Mouse (Mus musculus) left cerebral cortex, postnatal 4 days (tissue): Measurements from ENCODE around the gene Foxn3. TPM values are rescaled to one million over a fixed set of nuclear protein-coding genes. Genes with fewer than 3 reads are reported as not detected.

Experiments used
- DNase-seq: peaks from one replicate; pipeline ENCODE4 v3.0.0-alpha.2; 2022
- intact Hi-C: fragments of 180-260 bp; cut with DNase I; formaldehyde crosslinking; loops from one replicate; pipeline ENCODE4 v1.15.1; 2025
- total RNA-seq, 2 experiments: library from RNA; stranded (reverse); gene quantifications; 2 replicates each; pipeline ENCODE4 v1.2.3; 2021

The Foxn3 gene
- total RNA-seq, 2 experiments from 2014 or later = 73.5 to 79.5 TPM

DNA sequence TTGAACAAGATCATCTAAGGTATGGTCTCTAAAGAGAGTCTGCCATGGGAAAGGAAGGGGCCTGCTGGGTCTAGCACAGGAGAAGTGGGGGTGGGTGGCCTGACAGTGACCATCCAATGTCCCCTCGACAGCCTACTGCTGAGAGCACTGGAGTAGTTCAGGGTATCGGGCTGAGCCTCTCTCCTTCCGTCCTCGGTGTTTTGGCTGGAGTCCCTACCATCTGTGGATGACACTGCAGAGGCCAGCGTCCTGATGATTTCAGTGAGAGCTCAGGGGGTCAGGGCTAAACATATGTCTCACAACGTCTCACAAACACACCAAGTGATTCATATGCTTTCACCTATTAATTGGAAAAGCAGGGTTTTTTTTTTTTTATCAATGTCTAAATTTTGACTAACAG is 199.2 kb downstream of the Foxn3 start:
- peak; percentile 72 for DNase-seq
- intact Hi-C loops = no loop called here

DNA sequence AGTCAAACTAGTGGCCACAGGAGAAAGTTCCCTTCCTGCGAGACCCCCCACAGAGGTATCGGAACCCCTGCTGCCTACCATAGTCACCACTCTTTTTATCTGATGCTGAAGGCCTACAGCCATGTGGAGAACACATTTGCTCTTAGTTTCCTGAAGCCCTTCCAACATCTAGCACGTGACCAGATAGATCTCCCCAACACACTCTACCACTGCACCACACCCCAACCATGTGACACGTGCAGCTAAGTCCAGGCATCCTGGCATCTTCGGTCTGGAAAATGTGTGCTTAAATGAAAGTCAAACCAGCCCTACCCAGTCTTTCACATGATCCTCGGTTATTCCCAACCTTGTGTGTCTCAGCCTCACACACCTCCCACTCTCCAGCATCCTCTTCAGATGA is 200.4 kb downstream of the Foxn3 start:
- no peak for DNase-seq
- intact Hi-C loops = no loop called here

DNA sequence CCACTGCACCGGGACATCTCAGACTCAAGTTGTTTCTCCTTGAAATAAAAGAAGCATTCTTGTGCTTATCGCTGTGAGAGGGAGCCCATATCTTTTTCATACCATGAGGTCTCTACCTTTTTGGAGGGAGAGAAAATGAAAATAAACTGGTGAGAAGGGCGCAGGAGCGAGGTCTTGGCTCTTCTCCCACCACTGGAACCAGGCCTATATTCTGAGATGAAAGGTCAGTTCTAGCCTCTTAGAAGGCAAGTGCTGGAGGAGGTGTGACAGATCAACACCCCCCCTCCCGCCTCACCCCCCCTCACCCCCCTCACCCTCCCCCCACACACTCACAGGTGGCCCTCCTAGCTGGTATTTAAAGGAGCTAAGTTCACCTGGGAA is 201.6 kb downstream of the Foxn3 start:
- intact Hi-C loops = no loop called here
- no peak for DNase-seq

DNA sequence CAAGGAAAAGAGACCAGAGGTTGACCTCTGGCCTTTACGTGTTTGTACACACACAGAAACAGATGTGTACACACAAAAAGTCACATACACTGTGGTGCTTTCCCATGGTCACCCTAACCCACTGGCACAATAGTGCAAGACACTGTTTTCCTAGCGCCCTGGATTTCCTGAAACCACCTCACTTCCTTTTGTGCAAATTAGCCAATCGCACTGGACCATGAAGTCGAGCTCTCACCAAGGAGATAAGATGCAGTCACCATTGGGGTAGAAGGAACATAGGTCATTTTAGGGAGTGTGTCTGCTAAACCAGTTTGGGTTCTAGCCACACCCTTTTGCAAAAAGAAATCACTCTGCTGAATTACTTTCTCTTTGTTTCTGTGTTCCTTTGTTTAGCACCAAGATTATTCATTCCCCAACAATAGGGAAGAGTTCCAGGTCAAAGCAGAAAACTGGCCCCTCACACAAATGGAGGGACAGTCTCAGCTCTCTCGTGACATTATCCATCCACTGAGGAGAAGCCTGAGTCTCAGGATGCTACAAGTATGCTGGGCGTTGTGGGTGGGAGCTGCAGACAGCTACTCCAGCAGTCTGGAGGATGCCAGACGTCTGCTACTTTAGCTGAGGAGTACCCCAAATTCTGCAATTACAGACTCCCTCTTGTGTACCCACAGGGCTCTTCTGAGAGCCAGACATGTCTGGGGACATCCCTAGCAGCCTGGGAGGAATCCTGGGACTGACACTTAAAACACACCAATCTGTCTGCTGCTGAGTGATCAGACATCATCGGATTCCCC is 202.2 kb downstream of the Foxn3 start:
- no peak for DNase-seq
- intact Hi-C loops = no loop called here

DNA sequence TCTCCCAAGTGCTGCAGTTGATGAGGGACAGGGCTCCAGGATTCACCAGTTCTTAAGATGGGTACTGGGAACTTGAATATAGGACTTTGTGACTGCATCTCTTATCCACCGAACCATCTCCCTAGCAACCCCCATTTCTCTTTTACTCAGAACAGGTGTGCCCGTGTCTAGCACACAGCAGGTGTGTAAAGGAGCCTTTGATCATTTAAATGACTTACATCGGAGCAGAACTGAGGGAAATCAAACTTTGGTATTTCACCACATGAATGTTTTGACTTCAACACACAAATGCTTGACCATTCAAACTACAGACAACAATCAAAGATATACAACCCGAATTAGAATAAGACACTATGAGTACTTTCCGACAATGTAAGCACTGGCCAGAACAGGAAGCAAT is 204.7 kb downstream of the Foxn3 start:
- intact Hi-C loops = no loop called here
- no peak for DNase-seq

DNA sequence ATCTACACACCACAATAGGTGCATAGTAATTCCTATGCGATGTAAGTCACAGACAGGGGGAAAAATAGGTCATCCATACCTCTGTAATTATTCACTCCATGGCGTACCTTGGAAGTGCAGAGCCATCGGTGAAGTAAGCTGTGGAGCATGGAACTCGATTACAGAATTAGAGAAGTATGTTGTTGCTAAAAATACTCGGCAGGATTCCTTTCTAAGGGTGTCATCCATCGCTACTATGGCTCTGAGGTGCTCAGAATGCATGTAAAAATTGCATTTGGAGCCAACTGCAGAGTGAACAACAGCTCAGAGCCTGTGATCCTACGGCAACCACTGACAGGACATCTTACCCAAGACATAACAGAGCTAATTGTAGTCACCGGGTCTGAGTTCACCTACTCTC is 206.7 kb downstream of the Foxn3 start:
- DNase-seq = no peak
- intact Hi-C loops = no loop called here

DNA sequence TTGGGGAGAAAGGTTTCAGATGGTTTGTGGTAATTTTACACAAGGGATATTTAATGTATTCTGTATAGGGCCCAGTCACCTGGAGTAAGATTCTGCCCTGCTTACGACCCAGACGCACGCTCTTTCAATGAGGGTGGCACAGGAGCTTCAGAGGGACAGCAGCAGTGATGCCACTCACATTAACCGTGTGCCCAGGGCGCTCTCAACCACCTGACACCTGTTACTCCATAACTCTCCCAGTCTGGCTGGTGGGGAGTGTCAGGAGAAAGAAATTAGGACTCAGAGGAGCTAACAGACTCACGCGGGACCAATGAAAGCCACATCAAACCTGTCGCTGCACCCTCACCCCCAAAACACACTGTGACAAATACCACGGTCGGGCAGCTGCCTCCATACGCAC is 209.7 kb downstream of the Foxn3 start:
- intact Hi-C loops = no loop called here
- no peak for DNase-seq

DNA sequence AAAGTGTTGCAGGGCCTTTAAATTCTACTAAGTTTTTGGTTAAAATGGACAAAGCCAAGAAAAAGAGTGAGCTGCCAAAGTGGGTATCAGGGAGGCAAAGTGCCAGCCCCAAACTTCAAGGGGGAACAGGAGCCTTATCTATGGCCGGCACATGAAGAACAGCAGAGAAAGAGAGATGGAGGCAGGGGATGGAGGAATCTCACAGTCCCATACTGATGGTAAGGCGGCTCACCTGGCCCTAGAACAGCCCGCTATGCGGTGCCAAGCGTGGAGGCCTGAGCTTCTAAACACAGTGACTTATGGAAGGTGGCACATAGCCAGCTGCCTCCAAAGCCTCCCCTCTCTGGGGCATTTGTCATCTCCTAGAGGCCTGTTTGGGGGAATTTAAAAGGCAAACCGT is 210.8 kb downstream of the Foxn3 start:
- DNase-seq = no peak
- intact Hi-C loops = no loop called here

DNA sequence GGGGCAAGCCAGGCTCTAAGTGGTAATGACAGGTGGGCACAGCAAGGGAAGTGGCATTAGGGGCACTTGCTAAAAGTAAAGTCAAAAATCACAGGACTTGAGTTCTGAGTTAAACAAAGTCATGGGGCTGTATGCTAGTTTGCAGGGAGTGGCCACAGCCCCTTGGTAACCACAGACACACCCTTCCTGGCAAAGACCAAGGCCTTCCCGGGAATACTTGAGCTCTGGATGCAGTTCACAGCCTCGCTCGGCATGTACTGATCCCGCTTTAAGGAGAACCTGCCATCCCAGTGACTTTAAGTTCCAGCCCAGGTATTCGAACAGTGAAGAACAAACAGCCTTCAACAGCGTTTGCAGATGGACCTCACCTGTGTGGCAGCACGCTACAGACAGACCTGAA is 211.2 kb downstream of the Foxn3 start:
- intact Hi-C loops = no loop called here
- DNase-seq = no peak

DNA sequence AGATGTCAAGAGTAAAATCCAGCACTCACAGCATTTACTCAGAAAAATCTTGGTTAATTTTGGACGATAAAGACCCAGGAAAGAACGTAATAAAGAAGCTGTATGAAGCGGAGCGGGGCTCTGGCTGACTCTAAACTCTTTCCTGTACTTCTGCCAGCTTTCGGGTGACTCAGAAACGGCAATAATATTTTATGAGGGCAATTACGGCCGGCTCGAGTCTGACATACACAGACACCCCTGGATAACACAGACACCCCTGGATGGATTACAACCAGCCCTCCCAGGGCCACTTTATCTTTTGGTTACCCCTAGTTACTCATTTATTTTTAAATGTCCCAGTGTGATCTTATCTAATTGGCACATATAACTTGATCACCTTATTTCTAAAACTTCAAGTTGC is 211.7 kb downstream of the Foxn3 start:
- intact Hi-C loops = no loop called here
- no peak for DNase-seq

DNA sequence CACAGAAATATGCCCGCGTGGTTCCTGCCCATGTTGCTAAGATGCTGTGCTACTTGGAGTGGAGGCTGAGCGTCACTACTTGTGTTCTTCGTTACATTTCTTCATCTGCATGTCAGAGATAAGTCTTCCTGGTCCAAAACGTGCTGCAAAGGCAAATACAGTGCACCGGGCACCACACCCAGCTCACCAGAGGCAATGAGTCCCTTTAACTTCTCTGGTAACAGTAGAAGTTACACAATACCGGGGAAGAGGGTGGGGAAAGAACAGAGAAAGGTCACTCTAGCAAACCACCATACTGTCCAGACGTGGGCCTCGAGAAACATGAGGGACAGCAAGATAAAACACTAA is 213.8 kb downstream of the Foxn3 start:
- intact Hi-C loops = no loop called here
- no peak for DNase-seq

DNA sequence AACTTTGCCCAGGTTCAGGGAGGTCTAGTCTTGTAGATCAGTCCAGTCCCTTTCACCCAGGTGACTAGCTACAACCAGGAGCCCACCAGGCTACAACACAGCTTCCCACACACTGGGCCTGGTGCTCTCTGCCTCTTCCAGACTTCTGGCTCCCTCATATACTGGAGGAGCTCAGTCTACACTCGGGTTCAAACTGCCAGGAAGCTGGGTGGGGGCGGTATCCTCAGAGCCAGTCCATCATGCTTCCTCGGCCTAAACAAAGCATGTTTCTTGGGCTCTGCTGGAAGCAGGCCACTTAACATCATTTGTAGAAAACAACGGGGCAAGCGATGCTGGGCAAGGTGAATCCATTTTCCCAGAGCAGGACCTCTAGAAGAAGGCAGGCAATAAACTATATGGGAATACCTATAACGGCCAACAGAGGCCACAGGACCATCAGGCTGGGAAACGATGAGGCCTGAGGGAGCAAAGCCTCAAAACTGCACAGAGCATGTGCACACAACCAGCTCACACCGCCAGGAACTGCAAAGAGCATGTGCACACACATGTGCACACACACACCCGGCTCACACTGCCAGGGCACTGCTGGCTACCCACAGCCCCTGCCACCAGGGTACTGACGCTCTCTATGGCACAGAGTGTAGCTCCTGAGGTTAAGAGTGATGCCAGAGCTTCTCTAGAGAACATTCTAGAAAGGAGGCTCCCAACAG is 214.3 kb downstream of the Foxn3 start:
- intact Hi-C loops = no loop called here
- no peak for DNase-seq

DNA sequence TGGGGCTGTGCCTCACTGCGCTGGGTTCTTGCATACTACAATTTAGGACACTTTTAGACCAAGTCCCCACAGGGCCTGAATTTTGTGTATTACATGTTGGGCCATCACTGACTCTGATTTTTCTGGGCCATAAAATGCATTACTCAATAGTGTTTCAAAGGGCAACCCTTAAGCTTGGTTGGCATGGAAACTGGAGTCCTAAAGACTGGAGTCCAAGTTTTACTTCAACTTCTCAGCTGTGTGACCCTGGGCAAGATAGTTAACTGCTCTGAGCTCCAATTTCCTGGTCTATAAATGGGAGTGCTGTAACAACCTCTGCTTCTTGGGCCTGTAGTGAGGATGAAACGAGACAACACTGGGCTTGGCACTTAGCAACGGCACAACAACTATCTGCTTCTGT is 215.9 kb downstream of the Foxn3 start:
- intact Hi-C loops = no loop called here
- no peak for DNase-seq

DNA sequence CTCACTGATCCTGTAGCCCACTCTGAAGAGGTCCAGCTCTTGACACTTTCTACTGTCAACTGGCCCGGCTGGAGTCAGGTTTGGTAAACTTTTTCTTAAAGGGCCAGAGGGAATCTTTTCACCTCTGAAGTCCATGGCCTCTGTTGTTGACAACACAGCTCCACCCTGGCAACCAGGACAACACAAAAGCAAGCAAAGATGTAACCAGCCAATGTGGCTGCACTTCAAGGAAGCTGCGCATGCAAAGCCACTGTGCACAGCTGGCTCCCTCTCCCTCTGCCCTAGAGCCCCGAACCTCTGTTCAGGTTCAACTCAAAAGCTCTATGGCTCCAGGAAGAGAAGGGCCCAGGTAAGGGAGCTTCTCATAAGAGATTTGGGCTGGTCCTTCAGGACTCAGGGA is 216.4 kb downstream of the Foxn3 start:
- DNase-seq = no peak
- intact Hi-C loops = no loop called here

DNA sequence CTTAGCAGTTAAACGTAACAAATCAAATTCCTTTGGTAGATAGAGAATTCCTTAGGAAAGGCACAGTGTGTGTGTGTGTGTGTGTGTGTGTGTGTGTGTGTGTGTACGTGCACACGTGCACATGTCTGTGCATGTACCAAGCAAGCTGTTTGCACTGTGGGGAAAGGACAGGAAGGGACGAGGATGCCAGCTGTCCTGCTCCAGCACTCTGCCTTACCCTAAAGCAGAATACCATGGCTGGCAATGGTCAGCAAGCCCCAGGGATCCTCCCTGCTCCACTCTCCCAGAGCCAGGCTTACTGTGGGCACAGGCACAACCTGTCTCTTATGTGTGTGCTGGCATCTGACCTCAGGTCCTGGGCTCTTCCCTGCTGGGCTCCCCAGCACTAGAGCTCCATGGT is 218.1 kb downstream of the Foxn3 start:
- intact Hi-C loops = no loop called here
- DNase-seq = no peak

DNA sequence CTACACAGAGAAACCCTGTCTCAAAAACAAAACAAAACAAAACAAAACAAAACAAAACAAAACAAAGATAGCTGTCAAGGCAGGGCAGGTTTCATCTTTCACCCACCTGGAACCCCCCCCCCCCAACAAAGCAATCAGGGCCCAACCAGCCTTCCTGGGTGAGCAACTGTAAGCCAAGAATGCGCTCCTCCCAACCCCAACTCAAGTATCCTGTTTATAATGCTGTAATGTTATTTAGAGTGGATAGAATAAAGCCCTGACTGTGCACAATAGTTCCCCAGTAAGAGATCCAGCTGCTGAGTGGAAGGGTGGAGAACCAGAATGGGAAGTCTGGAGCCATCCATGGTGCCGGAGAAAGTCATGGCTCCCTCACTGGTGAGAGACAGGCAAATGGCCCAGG is 220.0 kb downstream of the Foxn3 start:
- intact Hi-C loops = no loop called here
- no peak for DNase-seq

DNA sequence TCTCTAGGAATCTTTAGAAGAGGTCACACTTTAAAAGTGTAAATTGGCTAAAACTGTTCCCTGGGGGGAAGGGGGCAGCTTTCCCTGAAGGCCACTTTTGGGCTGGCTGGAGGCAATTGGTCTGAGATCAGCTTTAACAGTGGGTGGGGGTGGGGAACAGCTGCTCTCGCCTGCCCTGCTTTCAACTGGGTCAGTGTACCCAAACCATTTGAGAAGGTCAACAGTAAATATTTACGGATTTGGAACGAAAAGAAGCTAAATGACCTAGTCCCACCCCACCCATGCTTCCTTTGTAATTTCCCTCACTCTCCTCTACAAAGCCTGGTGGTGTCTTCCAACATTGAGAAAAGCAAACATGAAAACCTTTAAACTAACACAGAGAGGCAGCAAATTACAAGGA is 221.2 kb downstream of the Foxn3 start:
- intact Hi-C loops = no loop called here
- DNase-seq = no peak

DNA sequence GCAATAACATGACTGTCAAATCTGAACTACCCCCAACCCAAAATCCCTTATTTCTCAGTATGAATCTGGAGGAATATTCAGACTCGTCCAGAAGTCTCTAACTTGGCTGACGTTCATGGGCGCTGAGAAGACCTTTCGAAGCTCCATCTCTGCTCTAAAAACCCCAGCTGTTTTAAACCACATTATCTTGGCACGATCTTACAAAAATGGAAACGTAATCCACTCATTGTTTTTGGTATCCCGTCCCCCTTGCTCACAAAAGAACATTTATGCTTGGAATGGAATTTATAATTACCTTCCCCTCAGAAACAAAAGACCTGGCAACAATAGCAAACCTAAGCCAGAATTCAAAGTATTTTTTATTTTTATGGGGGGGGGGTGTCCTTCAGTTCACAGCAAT is 221.6 kb downstream of the Foxn3 start:
- DNase-seq = no peak
- intact Hi-C loops = no loop called here

DNA sequence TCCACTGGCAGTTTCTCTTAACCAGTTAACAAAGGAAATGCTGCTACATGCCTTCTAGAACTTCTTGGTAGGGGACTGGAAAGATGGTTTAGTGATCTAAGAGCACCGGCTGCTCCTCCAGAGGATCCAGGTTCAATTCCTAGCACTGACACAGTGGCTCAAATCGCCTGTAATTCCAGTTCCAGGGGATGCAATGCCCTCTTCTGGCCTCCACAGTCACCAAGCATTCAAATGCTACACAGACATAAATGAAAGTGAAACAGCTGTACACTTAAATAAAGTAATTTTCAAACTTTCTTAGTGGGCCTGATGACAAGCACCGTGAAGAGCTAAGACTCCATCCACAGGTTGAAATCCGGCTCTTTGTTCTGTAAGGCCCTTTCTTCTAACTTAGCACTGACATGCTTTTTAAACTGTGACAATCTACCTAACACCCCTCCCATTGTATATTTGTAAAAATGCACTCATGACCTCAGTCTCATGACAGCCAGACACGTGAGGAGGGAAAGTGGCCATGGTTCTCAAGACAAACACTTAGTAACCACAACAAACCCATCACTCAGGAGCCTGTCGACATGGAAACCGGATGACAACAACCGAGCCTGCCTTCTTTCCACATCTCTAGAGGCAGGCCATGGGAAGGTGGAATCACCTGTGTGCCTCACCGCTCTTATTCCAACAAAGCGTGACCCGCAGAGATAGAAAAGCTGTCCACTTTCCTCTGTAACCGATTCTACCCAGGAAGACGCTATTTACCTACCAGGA is 222.8 kb downstream of the Foxn3 start:
- intact Hi-C loops = no loop called here
- DNase-seq = no peak

DNA sequence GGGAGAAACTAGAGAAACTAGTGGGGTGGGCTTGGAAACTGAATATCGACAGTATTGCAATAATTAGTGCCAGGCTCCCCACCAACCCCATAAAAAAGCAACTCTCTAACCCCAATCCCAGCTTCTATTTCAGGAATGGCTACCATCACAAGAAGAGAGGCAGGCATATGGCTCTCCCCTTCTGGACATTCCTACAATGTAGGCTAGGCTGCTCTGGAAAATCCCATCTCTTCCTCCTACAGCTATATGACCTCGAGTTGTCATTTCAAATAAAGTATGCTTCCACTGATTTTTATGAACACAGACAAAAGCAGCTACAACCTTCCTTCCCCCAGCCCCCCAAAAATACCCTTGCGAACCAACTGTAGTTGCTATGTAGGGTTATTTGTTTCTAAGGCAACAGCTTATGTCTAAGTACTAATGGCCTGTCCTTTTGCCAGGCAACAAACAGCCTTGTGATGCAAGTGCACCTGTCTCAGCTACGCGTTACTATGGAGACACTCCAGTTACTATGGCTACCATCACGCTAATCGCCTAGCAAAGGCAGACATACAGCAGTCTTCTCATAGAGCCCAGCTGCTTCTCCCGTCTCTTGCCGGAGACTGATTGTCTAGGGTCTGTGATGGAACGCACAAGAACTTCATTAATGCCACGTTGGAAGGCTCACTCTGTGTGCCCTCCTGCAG is 223.6 kb downstream of the Foxn3 start:
- intact Hi-C loops = no loop called here
- DNase-seq = peak; percentile 72

DNA sequence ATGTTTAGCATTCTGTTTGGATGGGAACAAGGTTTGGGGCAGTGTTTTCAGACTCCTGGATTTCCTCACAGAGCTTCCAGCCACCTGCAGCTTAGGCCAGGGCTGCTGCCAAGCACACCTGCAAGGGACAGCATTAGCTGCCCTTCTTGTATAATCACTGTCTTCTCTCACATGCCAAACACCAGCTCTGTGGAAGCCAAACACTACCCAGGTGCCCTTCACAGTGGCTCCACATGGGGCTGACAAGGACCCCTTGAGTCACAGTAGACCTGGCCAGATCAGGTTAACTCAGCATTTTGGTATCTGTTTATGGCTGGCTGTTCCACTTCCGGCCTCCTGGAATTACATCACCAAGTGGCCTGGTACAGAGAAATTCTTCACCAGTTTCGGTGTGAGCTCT is 224.6 kb downstream of the Foxn3 start:
- intact Hi-C loops = no loop called here

DNA sequence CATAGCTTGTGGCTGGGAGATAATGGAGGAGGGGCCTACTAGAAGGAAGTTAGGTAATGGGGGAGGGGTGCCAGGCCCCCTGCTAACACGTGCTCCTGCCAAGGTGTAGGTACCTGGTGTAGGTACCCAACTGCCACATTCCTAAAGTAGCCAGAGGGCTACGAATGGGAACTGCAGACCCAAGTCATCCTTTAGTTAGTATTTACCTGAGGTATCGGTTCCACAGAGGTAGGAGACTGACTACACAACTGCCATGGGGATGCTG is 226.3 kb downstream of the Foxn3 start:
- no peak for DNase-seq
- intact Hi-C loops = no loop called here

More for the DNA sequence above, 224.6 kb downstream of the Foxn3 start:
- DNase-seq = no peak
